Mouse (Mus musculus): ENCODE measurements around the gene Tmf1. TPM values are rescaled to one million over a fixed set of nuclear protein-coding genes. Genes with fewer than 3 reads are reported as not detected.

The Tmf1 gene
- total RNA-seq (2014; rRNA removed) (17.6 and 18.0 TPM in 2 replicates), polyA plus RNA-seq (2012; rRNA removed) (1.6 and 1.8 TPM in 2 replicates)

GRCm38 (mm10) chr6:97178491-97179366 is at the start of gene Tmf1:
TSS of gene Tmf1 (minus strand) at chr6:97179122.
- peak within 1 kb of the TSS; percentile 94 for H3K4me3 ChIP-seq (ENCODE audit: insufficient read depth, low read depth, low read length)
- peaks cover 11% of the 10 kb centered on the region for H3K36me3 ChIP-seq (ENCODE audit: control insufficient read depth, insufficient read depth, low read length)
- peak within 1 kb of the TSS; percentile 96 for H3K9ac ChIP-seq (ENCODE audit: low read depth, low read length)
- H3K27ac ChIP-seq (replicated peaks; ENCODE audit: insufficient read depth, low read depth, low read length) = peak within 1 kb of the TSS; percentile 85
- TF ChIP-seq CTCF (IDR thresholded peaks at IDR 0.05; ENCODE audit: low read depth, low read length) = no peak
- TF ChIP-seq POLR2A (IDR thresholded peaks at IDR 0.05; ENCODE audit: extremely low read depth, insufficient read depth, low read length) = peak; percentile 52; the same call in 1 of the 2 replicates
- H3K79me2 ChIP-seq (ENCODE audit: control insufficient read depth, insufficient read depth, low read length) = peaks cover 12% of the 10 kb centered on the region; the same call in 1 of the 2 replicates
- DNase-seq (ENCODE audit: extremely low read depth, low read depth, low spot score) = peak; percentile 84
- H3K27me3 ChIP-seq (ENCODE audit: control insufficient read depth, insufficient read depth, low read length) = no peaks in the 10 kb centered on the region
- H3K4me1 ChIP-seq (ENCODE audit: control insufficient read depth, insufficient read depth, low read length) = peaks cover 13% of the 10 kb centered on the region; the same call in 1 of the 2 replicates
- WGBS = under 1% methylated on average over 80 of the region's 80 CpGs

DNA sequence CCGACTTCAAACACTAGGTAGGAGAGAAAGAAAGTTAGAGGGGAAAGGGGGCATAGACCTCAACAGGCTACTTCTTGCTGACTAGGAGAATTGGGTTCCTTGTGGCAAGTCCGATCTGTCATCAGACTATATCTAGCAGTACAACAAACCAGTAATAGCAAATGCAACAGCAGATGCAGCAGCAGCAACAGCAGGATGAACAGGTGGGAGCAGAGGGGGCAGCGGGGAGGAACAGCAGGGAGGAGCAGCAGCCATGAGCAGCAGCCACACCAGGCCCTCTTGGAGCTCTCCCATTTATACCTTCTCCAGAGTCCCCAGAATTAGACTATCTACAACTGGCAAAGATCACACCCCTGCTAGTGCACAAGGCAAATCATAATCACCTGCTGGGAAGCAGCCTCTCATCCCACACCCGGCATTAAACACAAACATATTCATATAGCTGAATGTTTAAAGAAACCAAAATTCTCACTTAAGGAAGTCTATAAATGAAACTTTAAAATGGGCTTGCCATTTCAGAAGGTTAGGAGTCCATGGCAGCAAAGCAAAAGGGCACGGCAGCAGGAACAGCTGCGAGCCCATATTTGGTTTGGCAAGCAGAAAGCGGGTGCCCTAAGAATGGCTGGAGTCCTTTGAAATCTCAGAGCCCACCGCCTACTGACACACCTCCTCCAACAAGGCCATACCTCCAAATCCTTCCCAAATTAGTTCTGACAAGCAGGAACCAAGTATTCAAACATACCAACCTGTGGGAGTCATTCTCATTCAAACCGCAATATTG is 48.3 kb upstream of the Tmf1 start:
- Histone ChIP-seq H3K4me3 (ENCODE audit: insufficient read depth, low read depth, low read length) (no peak overlapping the region), H3K27me3 (ENCODE audit: control insufficient read depth, insufficient read depth, low read length) (no peaks in the 10 kb centered on the region), H3K27ac (replicated peaks; ENCODE audit: insufficient read depth, low read depth, low read length) (no peak overlapping the region), H3K4me1 (ENCODE audit: control insufficient read depth, insufficient read depth, low read length) (no peaks in the 10 kb centered on the region), H3K9ac (ENCODE audit: low read depth, low read length) (no peak overlapping the region), H3K79me2 (ENCODE audit: control insufficient read depth, insufficient read depth, low read length) (0 out of 2 replicates have a peak, but pooled peaks cover 2% of the 10 kb centered on the region), H3K36me3 (ENCODE audit: control insufficient read depth, insufficient read depth, low read length) (peaks cover 23% of the 10 kb centered on the region)
- WGBS = 98% methylated on average over 9 of the region's 9 CpGs
- DNase-seq (ENCODE audit: extremely low read depth, low read depth, low spot score) = no peak
- TF ChIP-seq POLR2A (IDR thresholded peaks at IDR 0.05; ENCODE audit: extremely low read depth, insufficient read depth, low read length) = no peak
- TF ChIP-seq CTCF (IDR thresholded peaks at IDR 0.05; ENCODE audit: low read depth, low read length) = no peak

- no peak for DNase-seq (ENCODE audit: extremely low read depth, low read depth, low spot score)
- Histone ChIP-seq H3K9ac (ENCODE audit: low read depth, low read length) (no peak overlapping the region), H3K27me3 (ENCODE audit: control insufficient read depth, insufficient read depth, low read length) (no peaks in the 10 kb centered on the region), H3K4me1 (ENCODE audit: control insufficient read depth, insufficient read depth, low read length) (no peaks in the 10 kb centered on the region), H3K4me3 (ENCODE audit: insufficient read depth, low read depth, low read length) (no peak overlapping the region), H3K36me3 (ENCODE audit: control insufficient read depth, insufficient read depth, low read length) (peaks cover 11% of the 10 kb centered on the region; the same call in 1 of the 2 replicates), H3K27ac (replicated peaks; ENCODE audit: insufficient read depth, low read depth, low read length) (no peak overlapping the region), H3K79me2 (ENCODE audit: control insufficient read depth, insufficient read depth, low read length) (peaks cover 2% of the 10 kb centered on the region; the same call in 1 of the 2 replicates)
- TF ChIP-seq POLR2A (IDR thresholded peaks at IDR 0.05; ENCODE audit: extremely low read depth, insufficient read depth, low read length) = no peak
- TF ChIP-seq CTCF (IDR thresholded peaks at IDR 0.05; ENCODE audit: low read depth, low read length) = no peak
- 94% methylated on average over 1 of the region's 1 CpGs for WGBS
Measured at GRCm38 (mm10) chr6:97226083-97226491, 47.2 kb upstream of the Tmf1 start.

DNA sequence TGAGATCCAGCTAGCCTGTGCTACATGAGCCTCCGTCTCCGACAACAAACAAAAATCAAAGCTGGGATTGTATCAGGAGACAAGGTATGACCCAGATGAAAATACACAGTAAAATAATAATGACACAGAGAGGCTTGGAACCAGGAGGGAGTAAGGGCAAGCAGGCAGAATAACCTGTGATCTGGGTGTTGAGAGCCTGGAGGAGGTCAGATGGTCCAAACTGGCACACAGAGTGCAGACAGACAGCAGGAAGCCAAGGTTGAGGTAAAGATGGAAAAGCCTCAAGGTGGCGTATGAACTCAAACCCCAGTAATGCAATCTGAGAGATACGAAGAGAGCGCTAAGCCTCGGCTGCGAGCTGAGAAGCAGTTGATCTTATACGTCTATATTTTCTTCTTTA is 45.6 kb upstream of the Tmf1 start:
- TF ChIP-seq CTCF (IDR thresholded peaks at IDR 0.05; ENCODE audit: low read depth, low read length) (no peak), POLR2A (IDR thresholded peaks at IDR 0.05; ENCODE audit: extremely low read depth, insufficient read depth, low read length) (no peak)
- 99% methylated on average over 8 of the region's 8 CpGs for WGBS
- peaks cover 2% of the 10 kb centered on the region; the same call in 1 of the 2 replicates for H3K79me2 ChIP-seq (ENCODE audit: control insufficient read depth, insufficient read depth, low read length)
- no peak for DNase-seq (ENCODE audit: extremely low read depth, low read depth, low spot score)
- no peaks in the 10 kb centered on the region for H3K27me3 ChIP-seq (ENCODE audit: control insufficient read depth, insufficient read depth, low read length)
- H3K4me3 ChIP-seq (ENCODE audit: insufficient read depth, low read depth, low read length) = no peak overlapping the region
- H3K27ac ChIP-seq (replicated peaks; ENCODE audit: insufficient read depth, low read depth, low read length) = no peak overlapping the region
- H3K36me3 ChIP-seq (ENCODE audit: control insufficient read depth, insufficient read depth, low read length) = peaks cover under 1% of the 10 kb centered on the region
- H3K9ac ChIP-seq (ENCODE audit: low read depth, low read length) = no peak overlapping the region
- H3K4me1 ChIP-seq (ENCODE audit: control insufficient read depth, insufficient read depth, low read length) = no peaks in the 10 kb centered on the region

GRCm38 (mm10) chr6:97223566-97223965 is 44.6 kb upstream of the Tmf1 start:
- no peak overlapping the region for H3K4me3 ChIP-seq (ENCODE audit: insufficient read depth, low read depth, low read length)
- peaks cover 2% of the 10 kb centered on the region; the same call in 1 of the 2 replicates for H3K79me2 ChIP-seq (ENCODE audit: control insufficient read depth, insufficient read depth, low read length)
- H3K9ac ChIP-seq (ENCODE audit: low read depth, low read length) = no peak overlapping the region
- no peak for DNase-seq (ENCODE audit: extremely low read depth, low read depth, low spot score)
- H3K27ac ChIP-seq (replicated peaks; ENCODE audit: insufficient read depth, low read depth, low read length) = no peak overlapping the region
- no peaks in the 10 kb centered on the region for H3K4me1 ChIP-seq (ENCODE audit: control insufficient read depth, insufficient read depth, low read length)
- no peaks in the 10 kb centered on the region for H3K27me3 ChIP-seq (ENCODE audit: control insufficient read depth, insufficient read depth, low read length)
- H3K36me3 ChIP-seq (ENCODE audit: control insufficient read depth, insufficient read depth, low read length) = no peaks in the 10 kb centered on the region; the same call in 1 of the 2 replicates
- 88% methylated on average over 4 of the region's 4 CpGs for WGBS
- TF ChIP-seq POLR2A (IDR thresholded peaks at IDR 0.05; ENCODE audit: extremely low read depth, insufficient read depth, low read length) = no peak
- TF ChIP-seq CTCF (IDR thresholded peaks at IDR 0.05; ENCODE audit: low read depth, low read length) = no peak

Measured in liver, adult 2 months (tissue).